Mouse (Mus musculus) testis, postnatal 14 days (tissue): ENCODE measurements around the gene Zpbp.
A peak's percentile ranks its signal among the peaks of the same experiment; 100 is the strongest.

Experiments
- DNase-seq: peaks from one replicate; pipeline ENCODE4 v3.0.0; 2021; ENCODE audit warnings: low spot score

The Zpbp gene

GRCm38 (mm10) chr11:11461635-11462560 lies at the start of gene Zpbp, which contains the start of gene Spata48:
Zpbp (minus strand) TSS chr11:11462408.
Spata48 (plus strand) TSS chr11:11462094.
- peak; percentile 90 for DNase-seq

- DNase-seq, result no peak
Observed at GRCm38 (mm10) chr11:11509413-11509812, 47.2 kb upstream of the Zpbp start.

GRCm38 (mm10) chr11:11506187-11506586 lies 44.0 kb upstream of the Zpbp start:
- no peak for DNase-seq

GRCm38 (mm10) chr11:11499944-11500343 lies 37.7 kb upstream of the Zpbp start:
- DNase-seq, result no peak

- no peak for DNase-seq
Observed at GRCm38 (mm10) chr11:11495697-11496096, 33.5 kb upstream of the Zpbp start.

- no peak for DNase-seq
Observed at GRCm38 (mm10) chr11:11492044-11492443, 29.8 kb upstream of the Zpbp start.

GRCm38 (mm10) chr11:11484378-11484777 lies 22.2 kb upstream of the Zpbp start:
- no peak for DNase-seq

GRCm38 (mm10) chr11:11468924-11469323 lies 6.7 kb upstream of the Zpbp start:
- no peak for DNase-seq

- no peak for DNase-seq
Observed at GRCm38 (mm10) chr11:11462561-11462890, 318 bp upstream of the Zpbp start.

GRCm38 (mm10) chr11:11455037-11455436 lies 7.2 kb downstream of the Zpbp start:
- no peak for DNase-seq

GRCm38 (mm10) chr11:11417356-11417755 lies 44.9 kb downstream of the Zpbp start:
- DNase-seq, result no peak

- DNase-seq, result no peak
Observed at GRCm38 (mm10) chr11:11414188-11414587, 48.0 kb downstream of the Zpbp start.

GRCm38 (mm10) chr11:11394686-11395085 lies 67.5 kb downstream of the Zpbp start:
- DNase-seq, result no peak

- no peak for DNase-seq
Observed at GRCm38 (mm10) chr11:11393164-11393563, 69.0 kb downstream of the Zpbp start.

- DNase-seq, result no peak
Observed at GRCm38 (mm10) chr11:11371305-11371704, 90.9 kb downstream of the Zpbp start.

- no peak for DNase-seq
Observed at GRCm38 (mm10) chr11:11283512-11283911, 178.7 kb downstream of the Zpbp start.

- no peak for DNase-seq
Observed at GRCm38 (mm10) chr11:11280128-11280527, 182.1 kb downstream of the Zpbp start.

- no peak for DNase-seq
Observed at GRCm38 (mm10) chr11:11257348-11257747, 204.9 kb downstream of the Zpbp start.

GRCm38 (mm10) chr11:11242694-11243377 lies 219.4 kb downstream of the Zpbp start:
- DNase-seq, result no peak

- DNase-seq, result no peak
Observed at GRCm38 (mm10) chr11:11239346-11239745, 222.9 kb downstream of the Zpbp start.
